Mouse (Mus musculus) B cell, adult 2 months (primary cell): Measurements from ENCODE around the gene Fam208b.

ENCODE experiments used
- DNase-seq, 2 experiments: peaks; one replicate each; pipeline ENCODE4 v3.0.0; 2022

Fam208b gene

GRCm38 (mm10) chr13:3610795-3611438 is at the start of gene Fam208b:
Fam208b (minus strand) TSS chr13:3611108.
- DNase-seq = peak; percentile 95 to 97

DNA sequence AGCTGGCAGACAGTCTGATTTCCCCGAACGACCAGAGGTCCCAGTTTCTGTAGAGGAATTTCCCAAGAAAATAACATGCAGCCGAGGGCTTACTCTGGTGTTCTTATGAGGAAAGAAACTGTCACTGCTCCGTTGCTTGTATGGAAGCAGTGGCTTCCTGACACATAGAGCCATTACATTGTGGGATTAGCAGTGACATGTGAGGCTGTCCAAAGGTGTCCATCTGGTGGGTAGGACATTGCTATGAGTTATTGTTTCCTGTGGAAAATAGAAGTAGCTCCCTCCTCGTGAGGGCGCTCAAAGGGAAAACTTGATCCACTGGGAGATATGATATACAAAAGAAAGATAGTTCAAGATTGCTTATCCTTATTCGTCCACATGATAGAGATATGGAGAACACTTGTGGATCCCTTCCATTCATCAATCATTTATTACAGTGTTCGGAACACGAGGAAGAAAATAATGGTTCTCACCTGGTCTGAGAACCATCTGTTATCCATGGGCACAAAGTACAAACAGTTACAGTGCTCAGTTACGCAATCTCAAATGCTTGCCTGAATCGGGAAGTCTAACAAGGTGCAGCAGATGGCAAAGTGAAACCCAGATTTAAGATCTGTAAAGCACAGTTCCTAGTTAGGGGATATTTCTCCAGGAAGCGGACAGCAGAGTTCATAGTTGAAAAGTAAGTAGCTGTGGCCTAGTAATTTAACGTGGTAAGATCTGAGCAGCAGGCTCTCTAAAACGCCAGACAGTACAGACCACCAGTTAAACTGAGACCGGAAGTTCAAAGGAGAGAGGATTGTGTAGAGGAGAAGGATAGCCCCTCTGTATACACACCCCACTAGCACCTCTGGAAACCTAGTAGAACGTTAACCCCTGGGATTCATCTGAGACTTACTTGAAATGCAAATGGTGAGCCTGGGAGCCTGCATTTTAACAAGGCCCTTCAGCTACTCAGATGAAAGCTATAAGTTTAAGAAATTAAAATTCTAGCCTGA is 48.6 kb upstream of the Fam208b start:
- no peak for DNase-seq

GRCm38 (mm10) chr13:3654432-3654831 is 43.5 kb upstream of the Fam208b start:
- no peak for DNase-seq

GRCm38 (mm10) chr13:3650569-3650968 is 39.7 kb upstream of the Fam208b start:
- no peak for DNase-seq

GRCm38 (mm10) chr13:3646566-3646965 is 35.7 kb upstream of the Fam208b start:
- no peak for DNase-seq

GRCm38 (mm10) chr13:3645919-3646318 is 35.0 kb upstream of the Fam208b start:
- DNase-seq = no peak

GRCm38 (mm10) chr13:3644871-3645270 is 34.0 kb upstream of the Fam208b start:
- DNase-seq = no peak

DNA sequence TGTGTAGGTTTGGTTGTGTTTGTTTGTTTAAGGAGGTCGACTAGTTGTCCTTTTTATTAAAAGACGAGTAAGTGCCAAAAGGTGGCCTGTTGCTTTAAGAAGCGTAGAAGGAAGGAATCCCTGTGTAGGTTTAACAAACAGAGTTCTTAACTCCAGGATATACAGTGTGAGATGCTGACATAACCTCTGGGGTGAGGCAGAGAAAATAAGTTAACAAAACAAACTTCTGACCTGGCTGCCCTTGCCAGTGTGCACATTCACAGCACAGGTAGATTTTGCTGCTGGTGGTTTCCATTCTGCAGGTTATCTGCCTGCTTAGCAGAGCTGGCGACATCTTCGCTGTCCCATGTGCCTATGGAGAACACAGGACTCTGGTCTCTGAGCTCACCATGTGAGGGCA is 31.6 kb upstream of the Fam208b start:
- no peak for DNase-seq

GRCm38 (mm10) chr13:3642049-3642448 is 31.1 kb upstream of the Fam208b start:
- peak; percentile 69 to 70 for DNase-seq

DNA sequence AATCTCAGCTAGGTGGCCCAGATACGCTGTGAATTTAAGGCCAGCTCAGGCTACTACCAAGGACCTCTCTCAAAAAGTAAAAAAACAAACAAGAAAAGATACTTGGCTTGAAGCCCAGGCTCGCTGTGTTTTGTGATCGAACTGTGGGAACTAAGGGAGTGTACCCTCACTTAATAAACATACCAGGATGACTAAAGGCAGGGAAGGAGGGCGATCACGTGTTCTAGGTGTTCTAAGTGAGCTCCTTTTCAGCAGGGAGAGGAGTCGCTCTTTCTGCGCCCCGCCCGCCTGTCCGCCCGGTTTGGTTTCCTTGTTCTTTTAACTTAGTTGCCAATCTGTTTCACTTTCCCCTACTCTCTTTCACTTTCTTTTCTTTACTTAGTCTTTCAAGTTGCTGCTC is 25.9 kb upstream of the Fam208b start:
- DNase-seq = peak; percentile 62 to 63

DNA sequence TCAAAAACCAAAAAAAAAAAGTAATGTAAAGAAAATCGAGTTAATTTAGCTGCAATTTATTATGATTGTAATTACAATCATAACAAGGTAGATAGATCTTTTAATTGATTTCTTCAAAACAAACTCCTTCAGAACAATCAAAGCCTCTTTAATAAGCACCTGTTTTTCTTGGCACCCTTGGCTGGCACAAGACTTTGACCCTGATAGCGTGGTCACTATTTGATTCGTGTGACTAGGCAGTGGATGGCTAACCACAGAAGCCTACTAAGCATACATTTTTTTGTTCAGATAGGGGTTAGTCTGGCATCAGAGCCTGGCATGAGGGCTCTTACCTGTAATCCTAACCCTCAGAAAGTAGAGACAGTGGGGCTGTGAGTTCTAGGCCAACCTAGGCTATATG is 24.2 kb upstream of the Fam208b start:
- no peak for DNase-seq

DNA sequence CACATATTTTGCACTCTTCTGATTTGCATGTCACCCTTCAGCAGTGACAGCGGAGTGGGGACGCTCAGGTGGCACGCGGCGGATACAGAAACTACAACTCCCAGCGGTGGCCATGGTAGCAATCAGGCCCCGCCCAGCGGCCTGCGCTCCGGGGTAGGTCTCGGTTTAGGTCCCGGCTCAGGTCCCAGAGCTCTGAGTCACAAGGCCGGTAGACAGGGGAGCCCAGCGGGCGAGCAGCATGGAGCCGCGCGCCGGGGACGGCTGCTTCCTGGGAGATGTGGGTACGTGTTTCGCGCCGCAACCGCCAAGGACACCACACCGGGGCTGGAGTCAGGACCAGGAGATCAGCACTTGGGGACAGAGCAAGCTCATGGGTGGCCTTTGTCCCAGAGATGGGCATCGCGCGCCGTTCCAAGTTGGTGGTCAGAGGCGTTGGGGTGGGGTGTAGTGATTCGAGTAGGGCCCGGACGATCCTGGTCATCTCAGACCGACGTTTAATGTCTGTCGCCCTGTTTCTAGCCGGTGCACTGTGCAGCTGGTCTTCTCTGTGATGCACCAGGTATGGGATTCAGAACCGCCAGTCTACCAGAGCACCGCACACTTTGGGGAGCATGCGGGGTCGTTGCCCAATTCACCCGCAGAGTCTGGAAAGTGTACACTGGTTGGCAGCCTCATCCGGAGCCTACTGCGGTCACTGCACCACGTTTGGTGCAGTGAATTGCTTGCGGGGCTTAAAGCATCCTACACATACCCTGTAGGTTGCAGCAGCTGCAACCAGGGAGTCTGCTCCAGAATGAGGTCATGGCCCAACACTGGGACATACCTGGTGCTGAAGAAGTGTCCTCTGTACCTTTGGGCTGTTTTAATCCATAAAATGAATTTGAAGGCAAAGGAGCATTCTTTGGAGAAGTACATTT is 23.2 kb upstream of the Fam208b start, which contains the start of gene Asb13:
Gene Asb13, plus strand, starts transcription at position 138 of the 917 bp plus-strand sequence.
- peak; percentile 89 to 91 for DNase-seq

DNA sequence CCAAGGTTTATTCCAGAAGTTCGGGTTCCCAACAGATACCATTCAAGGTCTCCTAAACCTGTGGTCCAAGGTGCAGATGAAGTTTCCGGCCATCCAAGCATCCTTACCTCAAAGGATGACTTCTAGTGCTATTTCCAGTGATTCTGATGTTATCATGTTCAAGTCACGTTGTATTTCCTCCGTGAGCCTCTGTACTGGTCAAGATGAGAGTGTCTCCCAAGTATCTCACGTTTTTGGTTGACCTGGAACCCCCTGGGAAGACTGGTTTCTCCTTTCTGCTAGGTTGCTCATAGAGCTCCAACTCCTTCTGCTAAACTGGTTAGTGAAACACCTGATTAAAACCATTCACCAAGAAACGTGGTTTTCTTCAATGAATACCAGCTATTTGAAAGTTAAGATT is 22.2 kb upstream of the Fam208b start:
- DNase-seq = no peak

DNA sequence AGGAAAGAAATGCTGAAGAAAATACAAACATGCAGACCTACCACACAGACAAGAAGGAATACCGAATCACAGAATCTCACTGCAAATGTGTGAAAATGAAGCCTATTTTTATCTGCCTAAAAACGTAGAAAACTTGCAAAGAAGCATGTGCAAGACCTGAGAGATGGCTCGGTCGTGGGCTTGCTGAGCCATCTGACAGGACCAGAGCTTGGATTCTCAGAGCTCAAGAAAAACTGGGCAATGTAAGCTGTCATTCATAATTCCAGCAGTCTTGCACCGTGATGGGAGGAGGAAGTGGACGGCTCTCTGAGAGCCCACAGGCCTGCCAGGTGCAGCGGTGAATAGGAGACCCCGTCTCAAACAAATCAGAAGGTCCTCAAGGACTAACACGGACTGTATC is 21.6 kb upstream of the Fam208b start:
- DNase-seq = no peak

DNA sequence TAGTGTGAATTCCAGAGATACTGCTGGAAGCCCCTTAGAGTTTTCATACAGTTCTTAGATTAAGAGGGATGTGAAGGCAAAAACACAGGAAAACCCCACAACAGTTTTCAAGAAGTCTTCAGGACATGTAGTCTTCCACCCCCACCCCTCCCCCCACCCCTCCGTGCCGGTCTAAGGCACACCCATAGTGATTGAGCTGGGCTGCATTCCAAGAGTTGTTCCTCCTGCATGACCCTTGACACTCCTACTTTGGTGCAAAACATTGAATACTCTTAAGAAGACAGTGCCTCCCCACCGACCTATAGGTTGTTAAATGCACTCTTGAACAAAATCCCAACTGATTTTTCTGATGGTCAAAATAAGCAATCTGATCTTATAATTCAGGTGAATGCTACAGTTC is 17.2 kb upstream of the Fam208b start:
- no peak for DNase-seq

DNA sequence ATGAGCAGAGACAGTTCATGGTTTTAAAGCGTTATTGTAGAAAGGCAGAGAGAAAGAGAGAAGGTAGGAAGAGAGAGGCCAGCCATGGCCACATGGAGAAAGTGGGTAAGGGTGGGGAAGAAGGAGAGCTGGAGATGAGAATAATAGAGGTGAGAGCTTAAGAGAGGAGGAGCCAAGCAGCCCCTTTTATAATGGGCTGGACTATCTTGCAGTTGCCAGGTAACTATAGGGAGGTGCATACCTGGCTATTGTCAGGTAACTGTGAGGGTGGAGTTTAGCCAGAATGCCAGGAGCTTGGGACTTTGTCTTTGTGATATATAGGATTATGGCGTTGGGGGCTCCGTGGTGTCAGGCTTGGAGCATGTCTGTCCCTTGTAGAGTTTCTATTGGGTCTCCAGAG is 16.2 kb upstream of the Fam208b start:
- DNase-seq = no peak

- peak; percentile 74 to 76 for DNase-seq
Observed at GRCm38 (mm10) chr13:3610118-3610794, 652 bp downstream of the Fam208b start.

GRCm38 (mm10) chr13:3609780-3610117 is 1.2 kb downstream of the Fam208b start:
- DNase-seq = no peak

DNA sequence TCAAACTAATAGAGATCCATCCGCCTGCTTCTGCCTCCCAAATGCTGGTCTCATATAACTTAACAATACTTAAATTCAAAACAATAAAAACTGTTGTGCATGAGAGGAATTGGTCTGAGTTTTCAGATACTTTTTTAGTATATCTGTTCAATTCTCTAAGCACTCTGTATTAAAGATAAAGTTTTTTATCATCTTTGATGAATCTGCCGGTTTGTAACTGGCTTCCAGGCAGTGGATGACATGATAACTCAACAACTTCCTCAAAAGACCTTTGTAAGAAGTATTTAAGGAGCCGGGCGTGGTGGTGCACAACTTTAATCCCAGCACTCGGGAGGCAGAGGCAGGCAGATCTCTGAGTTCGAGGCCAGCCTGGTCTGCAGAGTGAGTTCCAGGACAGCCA is 14.7 kb downstream of the Fam208b start:
- no peak for DNase-seq

DNA sequence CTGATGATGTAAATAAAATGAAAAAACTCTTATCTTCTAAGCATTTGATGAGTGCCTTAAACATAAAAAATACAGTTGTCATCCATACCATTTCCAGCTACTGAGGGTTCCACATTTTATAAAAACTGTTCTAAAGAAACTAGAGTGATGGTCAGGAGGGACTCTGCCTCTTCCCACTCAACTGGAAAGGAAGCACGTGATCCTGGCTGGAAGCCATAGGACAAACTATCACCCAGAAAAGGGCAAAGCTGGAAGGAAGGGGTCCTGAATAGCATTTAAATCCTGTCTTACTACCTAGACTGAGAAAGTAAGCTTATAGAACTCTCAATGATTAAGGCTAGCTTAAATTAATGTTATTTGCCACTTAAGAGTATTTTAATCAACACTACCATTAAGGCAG is 16.6 kb downstream of the Fam208b start:
- DNase-seq = no peak

DNA sequence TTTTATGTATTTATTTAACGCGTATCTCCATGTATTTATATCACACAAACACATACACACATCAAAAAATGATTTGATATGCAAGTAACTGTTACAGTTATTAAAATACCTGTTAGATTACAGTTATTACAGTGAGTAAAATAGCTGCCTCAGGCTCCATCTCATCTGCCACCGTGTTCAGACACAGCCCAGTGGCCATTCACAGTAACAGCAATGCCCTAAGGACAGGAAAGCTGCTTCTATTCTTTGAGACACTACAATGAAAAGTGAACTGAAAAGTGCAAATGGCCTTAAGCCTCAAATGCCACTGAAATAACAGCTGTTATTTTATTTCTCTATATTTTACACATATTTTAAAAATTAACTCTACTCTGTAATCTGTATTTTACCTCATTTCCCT is 20.1 kb downstream of the Fam208b start:
- no peak for DNase-seq

DNA sequence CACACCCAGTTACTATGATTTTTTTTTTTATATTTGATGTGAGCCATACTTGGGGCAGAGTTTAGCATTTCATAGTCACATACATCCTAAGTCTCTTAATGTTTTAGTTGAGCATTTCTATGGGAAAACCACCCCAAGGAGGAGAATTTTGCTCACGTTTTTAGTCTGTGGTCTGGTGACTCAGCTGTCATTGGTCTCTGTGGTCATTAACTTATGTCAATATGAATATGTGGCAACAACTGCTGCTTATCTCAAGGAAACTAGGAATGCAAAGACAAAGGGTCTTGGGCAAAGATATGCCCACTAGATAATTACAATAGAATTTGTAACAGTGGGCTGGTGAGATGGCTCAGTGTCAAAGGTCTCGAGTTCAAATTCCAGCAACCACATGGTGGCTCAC is 47.0 kb downstream of the Fam208b start:
- no peak for DNase-seq
